Mouse (Mus musculus) ES-E14 (cell line): ENCODE results near the gene Bsn.

Source experiments
- MAFK ChIP-seq: IDR thresholded peaks from 2 replicates; pipeline ENCODE4 v1.6.1; 2014; ENCODE audit warnings: mild to moderate bottlenecking, low read depth, low read length, inconsistent platforms; ENCODE audit not compliant: insufficient read depth
- ZNF384 ChIP-seq: IDR thresholded peaks from 2 replicates; pipeline ENCODE4 v1.6.1; 2012; ENCODE audit warnings: low read depth, low read length, inconsistent platforms

DNA sequence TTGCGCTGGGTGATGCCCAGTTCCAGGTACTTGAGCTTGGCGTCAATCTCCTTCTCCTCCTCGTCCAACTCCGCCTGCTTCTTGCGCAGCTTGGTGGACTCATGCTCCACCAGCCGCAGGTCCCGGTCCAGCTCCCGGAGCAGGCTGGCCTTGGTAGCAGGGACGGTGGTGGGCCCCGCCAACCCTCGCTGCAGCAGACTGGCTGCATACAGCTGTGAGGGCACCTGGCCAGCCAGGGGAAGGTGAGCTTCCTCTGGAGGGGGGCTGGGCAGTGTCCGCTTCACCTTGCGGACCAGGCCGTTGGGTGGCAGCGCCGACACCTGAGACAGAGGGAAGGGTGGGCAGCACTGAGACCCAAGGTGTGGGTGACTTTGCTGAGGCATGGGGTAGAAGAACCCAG, 82.3 kb downstream of the Bsn start:
- TF ChIP-seq MAFK (no peak), ZNF384 (no peak)
